Mouse (Mus musculus) lung, embryonic 14.5 days (tissue): ENCODE results near the gene Orai3. TPM values are rescaled to one million over a fixed set of nuclear protein-coding genes. Genes with fewer than 3 reads are reported as not detected.

Experiments
- ATAC-seq: fragments of 200-750 bp; cut with Nextera tagmentation; 2 replicates; pipeline ENCODE4 v1.8.0; 2017; ENCODE audit warnings: mild to moderate bottlenecking, moderate TSS enrichment, moderate library complexity; ENCODE audit not compliant: insufficient read depth
- DNase-seq: peaks from one replicate; pipeline ENCODE4 v3.0.0-alpha.2; 2015
- H3K27ac ChIP-seq: fragments of 300-500 bp; sonication (generic); 2 replicates; pipeline ENCODE4 v1.5.1; 2014; ENCODE audit warnings: low read depth, mild to moderate bottlenecking, moderate library complexity
- H3K27me3 ChIP-seq: fragments of 300-500 bp; sonication (generic); 2 replicates; pipeline ENCODE4 v1.6.1; 2014; ENCODE audit warnings: low read length, control low read depth; ENCODE audit not compliant: insufficient read depth
- H3K36me3 ChIP-seq: fragments of 300-500 bp; sonication (generic); 2 replicates; pipeline ENCODE4 v1.6.1; 2014; ENCODE audit warnings: control low read depth; ENCODE audit not compliant: insufficient read depth
- H3K4me1 ChIP-seq: fragments of 300-500 bp; sonication (generic); 2 replicates; pipeline ENCODE4 v1.6.1; 2014; ENCODE audit warnings: antibody characterized with exemption, control low read depth; ENCODE audit not compliant: insufficient read depth
- H3K4me2 ChIP-seq: fragments of 300-500 bp; sonication (generic); 2 replicates; pipeline ENCODE4 v1.6.1; 2014; ENCODE audit warnings: mild to moderate bottlenecking
- H3K4me3 ChIP-seq: fragments of 300-500 bp; sonication (generic); 2 replicates; pipeline ENCODE4 v1.5.1; 2014; ENCODE audit warnings: low read depth, low read length
- H3K9ac ChIP-seq: fragments of 300-500 bp; sonication (generic); 2 replicates; pipeline ENCODE4 v1.6.1; 2014
- H3K9me3 ChIP-seq: fragments of 300-500 bp; sonication (generic); 2 replicates; pipeline ENCODE4 v1.6.1; 2016; ENCODE audit warnings: low read depth, low read length, control low read depth
- CTCF ChIP-seq: IDR thresholded peaks from 2 replicates; pipeline ENCODE4 v1.5.1; 2016; ENCODE audit warnings: antibody characterized with exemption, low read depth
- WGBS: fragments of 180-500 bp; shearing (Covaris S2); extraction: QIAGEN DNeasy Blood & Tissue Kit; methylation state at CpG from one replicate; pipeline ENCODE4 v1.1.7; 2014; 5-methylcytosine and 5-hydroxymethylcytosine counted together
- polyA plus RNA-seq: library from polyadenylated mRNA; unstranded; fragments of >200 nt; fragmentation: Nextera tagmentation; extraction: Ambion mirVana; gene quantifications from 2 replicates; pipeline ENCODE4 v1.2.1, GENCODE M21; 2014

Orai3 gene
- polyA plus RNA-seq, 1 experiment from 2014 or later, result 21.8 TPM

DNA sequence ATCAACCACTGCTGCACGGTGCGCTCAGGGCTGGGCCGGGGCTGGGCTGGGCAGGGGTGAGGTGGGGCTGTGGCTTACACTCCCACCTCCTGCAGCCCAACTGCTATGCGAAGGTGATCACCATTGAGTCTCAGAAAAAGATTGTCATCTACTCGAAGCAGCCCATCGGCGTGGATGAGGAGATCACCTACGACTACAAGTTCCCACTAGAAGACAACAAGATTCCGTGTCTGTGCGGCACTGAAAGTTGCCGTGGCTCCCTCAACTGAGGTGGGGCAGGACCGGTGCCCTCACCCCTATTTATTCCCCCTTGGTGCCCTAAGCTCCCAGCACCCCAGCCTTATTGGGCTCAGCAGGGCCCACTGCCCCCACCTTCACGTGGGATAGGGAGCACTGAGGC is 29.6 kb downstream of the Orai3 start:
- Histone ChIP-seq H3K36me3 (peaks cover 77% of the 10 kb centered on the region), H3K27ac (no peak overlapping the region), H3K27me3 (no peaks in the 10 kb centered on the region), H3K4me3 (no peak overlapping the region), H3K4me2 (no peak overlapping the region), H3K9ac (no peak overlapping the region), H3K9me3 (no peaks in the 10 kb centered on the region), H3K4me1 (peaks cover 5% of the 10 kb centered on the region; the same call in 1 of the 2 replicates)
- no peak for DNase-seq
- 86% methylated on average over 13 of the region's 13 CpGs for WGBS
- TF ChIP-seq CTCF, result no peak
- no peak for ATAC-seq

DNA sequence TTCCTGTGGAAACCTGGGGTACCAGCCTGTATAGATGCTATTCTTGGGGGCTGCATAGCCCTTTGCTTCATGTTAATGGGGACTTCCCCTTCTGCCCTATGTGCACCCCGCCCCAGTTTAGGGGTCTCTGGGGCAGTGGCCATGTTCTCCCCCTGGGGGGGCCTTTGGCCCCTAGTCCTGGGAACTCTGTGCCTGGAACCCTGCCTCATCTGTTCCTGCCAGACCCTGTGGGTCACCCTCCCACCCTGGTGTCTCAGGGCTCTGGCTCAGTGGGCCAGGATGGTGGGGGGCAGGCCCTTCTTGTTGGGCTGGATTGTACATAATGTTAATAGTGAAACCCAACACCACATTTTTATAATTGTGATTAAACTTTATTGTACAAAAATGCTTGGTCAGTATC is 30.1 kb downstream of the Orai3 start:
- H3K4me2 ChIP-seq, result no peak overlapping the region
- no peak for TF ChIP-seq CTCF
- H3K36me3 ChIP-seq, result peaks cover 75% of the 10 kb centered on the region
- ATAC-seq (no peak), DNase-seq (no peak)
- H3K27ac ChIP-seq, result no peak overlapping the region
- no peaks in the 10 kb centered on the region for H3K9me3 ChIP-seq
- H3K27me3 ChIP-seq, result no peaks in the 10 kb centered on the region
- peaks cover 5% of the 10 kb centered on the region; the same call in 1 of the 2 replicates for H3K4me1 ChIP-seq
- no peak overlapping the region for H3K9ac ChIP-seq
- 100% methylated on average over 1 of the region's 1 CpGs for WGBS
- no peak overlapping the region for H3K4me3 ChIP-seq

DNA sequence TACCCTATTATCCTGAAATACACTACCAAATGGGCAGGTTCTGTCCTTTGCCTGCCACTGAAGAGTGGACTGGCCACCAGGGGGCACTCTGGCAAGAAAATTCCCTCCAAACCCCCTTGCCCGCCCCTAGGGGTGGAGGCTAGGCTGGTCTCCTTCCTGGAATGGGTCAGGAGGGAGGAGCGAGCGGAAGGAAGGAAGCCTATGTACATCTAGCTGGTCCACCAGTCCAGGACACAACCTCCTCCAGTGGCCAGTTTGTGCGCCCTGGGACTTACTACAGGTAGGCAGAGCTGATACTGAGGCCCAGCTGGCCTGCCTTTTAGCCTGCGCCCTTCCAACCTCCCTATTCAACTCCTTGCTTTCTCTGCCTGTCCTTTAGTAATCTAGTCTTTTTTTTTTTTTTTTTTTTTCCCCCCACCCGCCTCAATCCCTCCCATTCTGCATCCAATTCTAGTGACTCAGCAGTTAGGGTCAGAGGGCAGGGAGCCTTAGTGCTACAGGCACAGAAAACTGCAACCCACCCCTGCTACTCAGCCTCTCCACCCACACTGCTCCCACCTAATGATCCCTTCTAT is 30.9 kb downstream of the Orai3 start, which contains the start of gene Hsd3b7:
TSS of gene Hsd3b7 (plus strand) at position 170 of the 575 bp plus-strand sequence.
- no peak within 1 kb of the TSS; the same call in 1 of the 2 replicates for H3K27ac ChIP-seq
- 21% methylated on average over 6 of the region's 6 CpGs for WGBS
- H3K9ac ChIP-seq, result peak within 1 kb of the TSS; percentile 29
- peak; percentile 89 for ATAC-seq
- H3K4me3 ChIP-seq, result peak within 1 kb of the TSS; percentile 25
- no peaks in the 10 kb centered on the region for H3K9me3 ChIP-seq
- DNase-seq, result peak; percentile 96
- TF ChIP-seq CTCF, result peak; percentile 99
- H3K27me3 ChIP-seq, result no peaks in the 10 kb centered on the region
- H3K4me1 ChIP-seq, result peaks cover 5% of the 10 kb centered on the region; the same call in 1 of the 2 replicates
- H3K36me3 ChIP-seq, result peaks cover 67% of the 10 kb centered on the region
- H3K4me2 ChIP-seq, result peak within 1 kb of the TSS; percentile 52

DNA sequence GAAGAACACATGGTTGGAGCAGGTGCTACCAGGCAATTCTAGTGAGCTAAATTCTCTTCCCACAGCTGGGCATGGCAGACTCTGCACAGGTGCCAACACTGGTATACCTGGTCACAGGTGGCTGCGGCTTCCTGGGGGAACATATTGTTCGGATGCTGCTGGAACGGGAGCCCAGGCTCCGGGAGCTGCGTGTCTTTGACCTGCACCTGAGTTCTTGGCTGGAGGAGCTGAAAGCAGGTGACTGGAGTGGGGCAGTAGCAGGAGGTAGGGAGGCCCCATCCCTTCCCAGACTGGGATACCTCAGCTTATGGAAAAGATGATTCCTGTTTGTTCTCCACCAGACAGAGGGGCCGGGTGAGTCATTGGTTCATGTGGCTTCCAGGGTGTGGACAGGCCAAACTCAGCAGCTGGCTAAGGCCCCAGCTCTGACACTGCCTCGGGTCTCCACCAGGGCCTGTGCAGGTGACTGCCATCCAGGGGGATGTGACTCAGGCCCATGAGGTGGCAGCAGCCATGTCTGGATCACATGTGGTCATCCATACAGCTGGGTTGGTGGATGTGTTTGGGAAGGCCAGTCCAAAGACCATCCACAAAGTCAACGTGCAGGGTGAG is 31.5 kb downstream of the Orai3 start:
- DNase-seq, result no peak
- Histone ChIP-seq H3K9ac (peak overlapping the region; percentile 29; the same call in 1 of the 2 replicates), H3K4me3 (peak overlapping the region; percentile 25), H3K36me3 (peaks cover 61% of the 10 kb centered on the region), H3K4me1 (peaks cover 5% of the 10 kb centered on the region; the same call in 1 of the 2 replicates), H3K27me3 (no peaks in the 10 kb centered on the region), H3K4me2 (peak overlapping the region; percentile 52), H3K9me3 (no peaks in the 10 kb centered on the region), H3K27ac (no peak overlapping the region)
- ATAC-seq, result no peak
- no peak for TF ChIP-seq CTCF
- WGBS, result 87% methylated on average over 8 of the region's 8 CpGs

DNA sequence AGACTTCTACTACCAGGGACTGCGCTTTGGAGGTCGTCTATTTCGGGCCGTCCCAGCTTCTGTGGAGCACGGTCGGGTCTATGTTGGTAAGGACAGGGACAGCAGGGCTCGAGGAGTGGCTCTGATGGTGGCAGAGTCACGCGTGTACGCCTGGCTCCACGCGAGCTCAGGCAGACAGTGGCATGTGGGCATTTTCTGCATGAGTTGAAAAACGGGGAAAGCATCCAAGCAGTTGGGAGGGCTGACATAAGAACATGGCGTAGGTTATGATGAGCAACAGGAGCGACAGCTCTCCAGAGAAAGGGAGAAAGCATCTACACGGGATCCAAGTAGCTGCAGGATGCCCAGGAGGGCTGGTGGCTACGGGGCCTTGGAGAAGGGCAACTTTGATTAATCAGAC is 32.7 kb downstream of the Orai3 start:
- no peak for DNase-seq
- Histone ChIP-seq H3K4me2 (no peak overlapping the region), H3K27ac (no peak overlapping the region), H3K4me1 (peaks cover 5% of the 10 kb centered on the region; the same call in 1 of the 2 replicates), H3K36me3 (peaks cover 49% of the 10 kb centered on the region), H3K9me3 (no peaks in the 10 kb centered on the region), H3K27me3 (no peaks in the 10 kb centered on the region), H3K4me3 (no peak overlapping the region), H3K9ac (no peak overlapping the region)
- WGBS, result 92% methylated on average over 17 of the region's 17 CpGs
- ATAC-seq, result no peak
- TF ChIP-seq CTCF, result no peak

DNA sequence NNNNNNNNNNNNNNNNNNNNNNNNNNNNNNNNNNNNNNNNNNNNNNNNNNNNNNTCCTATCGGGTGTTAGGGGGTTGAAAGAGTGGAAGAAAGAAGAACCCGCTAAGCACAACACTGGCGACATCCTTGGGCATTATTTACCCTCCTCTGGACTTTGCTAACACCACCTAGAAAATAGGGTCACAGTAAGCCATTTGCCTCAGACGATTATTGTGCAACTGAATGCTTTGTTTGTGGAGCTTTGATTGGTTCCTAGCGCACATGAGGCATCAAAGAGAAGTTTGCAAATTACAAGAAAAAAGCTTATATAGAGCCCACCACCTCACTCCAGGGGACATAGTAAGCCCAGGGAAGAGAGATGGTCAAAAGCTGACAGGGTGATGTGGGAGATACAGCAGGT is 39.2 kb downstream of the Orai3 start:
- no peak overlapping the region for H3K9ac ChIP-seq

DNA sequence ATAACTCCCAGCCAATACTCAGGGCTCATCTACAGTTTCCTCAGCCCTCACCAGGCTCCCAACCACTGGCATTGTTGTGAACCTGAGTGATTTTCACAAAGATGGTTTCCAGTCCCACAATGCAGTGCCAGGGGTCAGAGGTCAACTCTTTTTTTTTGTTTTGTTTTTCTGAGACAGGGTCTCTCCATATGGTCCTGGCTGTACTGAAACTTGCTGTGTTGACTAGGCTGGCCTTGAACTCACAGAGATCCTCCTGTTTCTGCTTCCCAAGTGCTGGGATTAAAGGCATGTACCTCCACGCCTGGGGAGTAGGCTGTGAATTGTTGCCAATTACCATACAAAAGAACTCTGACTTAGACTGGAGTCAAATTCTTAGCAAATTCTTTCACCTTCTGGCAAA is 40.2 kb downstream of the Orai3 start:
- no peak overlapping the region for H3K4me2 ChIP-seq
- DNase-seq (no peak), ATAC-seq (no peak)
- H3K4me1 ChIP-seq, result no peaks in the 10 kb centered on the region
- WGBS, result 89% methylated on average over 1 of the region's 1 CpGs
- H3K4me3 ChIP-seq, result no peak overlapping the region
- TF ChIP-seq CTCF, result no peak
- H3K9me3 ChIP-seq, result no peaks in the 10 kb centered on the region
- no peak overlapping the region for H3K9ac ChIP-seq
- no peak overlapping the region for H3K27ac ChIP-seq
- H3K27me3 ChIP-seq, result no peaks in the 10 kb centered on the region
- no peaks in the 10 kb centered on the region for H3K36me3 ChIP-seq

More for the DNA sequence above, 39.2 kb downstream of the Orai3 start:
- ATAC-seq (no peak), DNase-seq (no peak)
- Histone ChIP-seq H3K4me2 (no peak overlapping the region), H3K4me3 (no peak overlapping the region), H3K27me3 (no peaks in the 10 kb centered on the region), H3K36me3 (no peaks in the 10 kb centered on the region), H3K9me3 (no peaks in the 10 kb centered on the region), H3K27ac (no peak overlapping the region), H3K4me1 (no peaks in the 10 kb centered on the region)
- WGBS, result 60% methylated on average over 5 of the region's 5 CpGs
- TF ChIP-seq CTCF, result no peak
